Mouse (Mus musculus): ENCODE measurements around the gene Rb1. TPM values are rescaled to one million over a fixed set of nuclear protein-coding genes. Genes with fewer than 3 reads are reported as not detected.

The Rb1 gene
- polyA plus RNA-seq, 1 experiment, result 3.2 TPM

DNA sequence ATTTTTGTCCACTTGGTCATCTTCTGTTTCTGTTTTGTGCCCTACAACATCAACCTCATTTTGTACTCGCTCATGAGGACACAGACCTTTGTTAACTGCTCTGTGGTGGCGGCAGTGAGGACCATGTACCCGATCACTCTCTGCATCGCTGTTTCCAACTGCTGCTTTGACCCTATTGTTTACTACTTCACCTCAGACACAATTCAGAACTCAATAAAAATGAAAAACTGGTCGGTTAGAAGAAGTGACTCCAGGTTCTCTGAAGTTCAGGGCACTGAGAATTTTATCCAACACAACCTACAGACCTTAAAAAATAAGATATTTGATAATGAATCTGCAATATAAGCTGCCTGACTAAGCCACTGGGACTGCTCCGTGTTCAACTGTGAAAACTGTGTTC lies 86.3 kb downstream of the Rb1 start:
- peaks cover 76% of the 10 kb centered on the region for H3K36me3 ChIP-seq (ENCODE audit: control insufficient read depth)
- peak overlapping the region; percentile 53 for H3K4me3 ChIP-seq (replicated peaks)
- TF ChIP-seq GATA1 (IDR thresholded peaks at IDR 0.05; ENCODE audit: low read length) (no peak), TAL1 (IDR thresholded peaks at IDR 0.05; ENCODE audit: low read length) (no peak)
- H3K27me3 ChIP-seq (ENCODE audit: control insufficient read depth), result no peaks in the 10 kb centered on the region
- H3K4me1 ChIP-seq (ENCODE audit: control insufficient read depth), result peaks cover 28% of the 10 kb centered on the region
- no peaks in the 10 kb centered on the region for H3K9me3 ChIP-seq (ENCODE audit: control insufficient read depth, low read length)

DNA sequence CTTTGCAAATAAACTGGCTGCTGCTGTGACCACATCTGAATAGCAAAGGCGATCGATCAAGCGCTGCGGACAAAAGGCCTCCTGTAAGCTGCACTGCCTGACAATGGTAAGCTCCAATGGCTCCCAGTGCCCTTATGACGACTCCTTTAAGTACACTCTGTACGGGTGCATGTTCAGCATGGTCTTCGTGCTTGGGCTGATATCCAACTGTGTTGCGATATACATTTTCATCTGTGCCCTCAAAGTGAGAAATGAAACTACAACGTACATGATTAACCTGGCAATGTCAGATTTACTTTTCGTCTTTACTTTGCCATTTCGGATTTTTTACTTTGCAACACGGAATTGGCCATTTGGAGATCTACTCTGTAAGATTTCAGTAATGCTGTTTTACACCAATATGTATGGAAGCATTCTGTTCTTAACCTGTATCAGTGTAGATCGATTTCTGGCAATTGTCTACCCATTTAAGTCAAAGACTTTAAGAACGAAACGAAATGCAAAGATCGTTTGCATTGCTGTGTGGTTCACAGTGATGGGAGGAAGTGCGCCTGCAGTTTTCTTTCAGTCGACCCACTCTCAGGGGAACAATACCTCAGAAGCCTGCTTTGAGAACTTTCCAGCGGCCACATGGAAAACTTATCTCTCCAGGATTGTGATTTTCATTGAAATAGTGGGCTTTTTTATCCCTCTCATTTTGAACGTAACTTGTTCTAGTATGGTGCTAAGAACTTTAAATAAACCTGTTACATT lies 86.9 kb downstream of the Rb1 start:
- H3K27me3 ChIP-seq (ENCODE audit: control insufficient read depth), result no peaks in the 10 kb centered on the region
- TF ChIP-seq TAL1 (IDR thresholded peaks at IDR 0.05; ENCODE audit: low read length) (no peak), GATA1 (IDR thresholded peaks at IDR 0.05; ENCODE audit: low read length) (no peak)
- H3K4me1 ChIP-seq (ENCODE audit: control insufficient read depth), result peaks cover 31% of the 10 kb centered on the region
- no peaks in the 10 kb centered on the region for H3K9me3 ChIP-seq (ENCODE audit: control insufficient read depth, low read length)
- H3K36me3 ChIP-seq (ENCODE audit: control insufficient read depth), result peaks cover 72% of the 10 kb centered on the region
- H3K4me3 ChIP-seq (replicated peaks), result peak overlapping the region; percentile 53

DNA sequence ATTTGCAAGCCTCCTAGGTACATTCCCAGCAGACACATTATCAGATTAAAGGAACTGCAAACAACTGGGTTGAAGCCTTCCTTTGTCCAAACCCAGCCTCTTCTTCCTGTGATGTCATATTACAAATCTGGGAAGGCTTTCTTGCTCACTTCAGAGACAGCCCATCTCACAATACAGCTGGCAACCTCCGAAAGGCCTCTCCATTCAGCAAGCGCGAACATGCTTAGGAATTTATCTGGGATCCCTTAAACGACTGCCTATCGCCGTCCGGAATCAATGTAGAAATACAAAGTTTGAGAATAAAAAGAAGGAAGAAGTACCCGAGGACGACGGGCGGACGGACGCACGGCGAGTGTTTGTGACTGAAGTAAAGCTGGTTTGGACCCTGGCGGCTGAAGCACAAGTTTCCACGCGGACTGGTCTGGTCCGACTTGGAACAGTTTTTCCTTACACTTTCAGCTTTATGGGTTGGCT lies 87.7 kb downstream of the Rb1 start, which contains the start of gene Lpar6:
TSS of gene Lpar6 (plus strand) at position 48 of the 474 bp plus-strand sequence.
- Histone ChIP-seq H3K4me1 (ENCODE audit: control insufficient read depth) (peaks cover 31% of the 10 kb centered on the region), H3K9me3 (ENCODE audit: control insufficient read depth, low read length) (no peaks in the 10 kb centered on the region), H3K36me3 (ENCODE audit: control insufficient read depth) (peaks cover 65% of the 10 kb centered on the region), H3K27me3 (ENCODE audit: control insufficient read depth) (no peaks in the 10 kb centered on the region), H3K4me3 (replicated peaks) (peak within 1 kb of the TSS; percentile 53)
- TF ChIP-seq GATA1 (IDR thresholded peaks at IDR 0.05; ENCODE audit: low read length), result no peak
- TF ChIP-seq TAL1 (IDR thresholded peaks at IDR 0.05; ENCODE audit: low read length), result no peak

DNA sequence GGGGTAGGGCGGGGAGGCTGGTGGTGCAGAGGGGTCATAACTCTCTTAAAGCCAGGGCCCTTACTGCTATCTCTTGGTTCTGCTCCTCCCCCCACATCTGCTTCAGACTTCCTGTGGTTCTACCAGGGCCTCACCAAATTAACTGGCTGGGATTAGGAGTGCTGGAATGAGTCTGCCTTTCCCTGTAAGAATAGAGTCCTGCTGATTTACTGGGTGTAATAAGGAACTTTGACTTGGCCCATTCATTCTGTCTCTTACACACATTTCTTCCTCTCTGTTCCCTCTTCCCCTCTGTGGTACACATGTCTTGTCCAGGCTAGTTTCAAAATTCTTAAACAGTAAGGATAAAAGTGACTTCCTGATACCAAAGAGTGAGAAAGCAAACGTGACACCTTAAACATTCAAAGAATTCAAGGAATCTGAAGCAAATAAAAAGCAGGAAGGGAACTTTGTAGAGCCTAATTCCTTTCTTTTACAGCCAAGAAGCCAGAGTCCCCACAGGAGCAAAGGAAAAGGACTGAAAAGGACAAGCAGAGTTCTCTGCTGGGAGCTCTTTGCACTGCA lies 91.1 kb downstream of the Rb1 start:
- no peak overlapping the region for H3K4me3 ChIP-seq (replicated peaks)
- TF ChIP-seq TAL1 (IDR thresholded peaks at IDR 0.05; ENCODE audit: low read length) (no peak), GATA1 (IDR thresholded peaks at IDR 0.05; ENCODE audit: low read length) (no peak)
- H3K36me3 ChIP-seq (ENCODE audit: control insufficient read depth), result peaks cover 77% of the 10 kb centered on the region
- no peaks in the 10 kb centered on the region for H3K27me3 ChIP-seq (ENCODE audit: control insufficient read depth)
- peaks cover 31% of the 10 kb centered on the region for H3K4me1 ChIP-seq (ENCODE audit: control insufficient read depth)
- no peaks in the 10 kb centered on the region for H3K9me3 ChIP-seq (ENCODE audit: control insufficient read depth, low read length)

DNA sequence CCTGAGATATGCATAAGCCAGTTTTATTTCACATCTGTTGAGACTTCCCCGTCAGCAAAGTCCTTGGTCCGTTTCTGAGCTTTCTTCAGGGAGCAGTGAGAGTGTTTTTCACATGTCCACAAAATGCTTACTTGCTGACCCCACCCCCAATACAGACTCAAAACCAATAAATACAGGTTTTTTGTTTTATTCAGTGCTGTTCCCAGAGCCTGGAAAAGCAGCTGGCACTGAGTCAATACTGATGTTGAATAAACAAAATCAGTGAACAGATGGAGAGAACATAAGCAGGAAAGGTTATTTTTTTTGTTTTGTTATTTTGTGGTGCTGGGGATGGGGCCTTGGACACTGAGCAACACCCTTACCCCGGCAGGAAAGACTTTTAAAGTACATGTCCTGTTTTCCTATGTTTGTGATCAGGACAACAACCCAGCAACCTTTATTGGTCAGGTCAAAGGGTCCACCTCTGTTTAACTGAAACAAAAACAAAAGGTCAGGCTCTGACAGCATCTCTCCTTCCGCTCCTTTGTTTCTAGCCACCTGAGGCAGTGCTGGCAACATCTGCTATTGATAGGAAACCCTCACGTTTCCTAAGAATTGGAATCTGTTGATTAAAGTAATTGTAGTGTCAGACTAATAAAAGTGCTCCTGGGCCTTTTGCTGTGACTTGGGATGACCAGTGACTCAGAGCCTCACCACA lies 94.2 kb downstream of the Rb1 start:
- Histone ChIP-seq H3K36me3 (ENCODE audit: control insufficient read depth) (peaks cover 67% of the 10 kb centered on the region), H3K4me1 (ENCODE audit: control insufficient read depth) (peaks cover 18% of the 10 kb centered on the region), H3K27me3 (ENCODE audit: control insufficient read depth) (no peaks in the 10 kb centered on the region), H3K4me3 (replicated peaks) (no peak overlapping the region), H3K9me3 (ENCODE audit: control insufficient read depth, low read length) (no peaks in the 10 kb centered on the region)
- TF ChIP-seq GATA1 (IDR thresholded peaks at IDR 0.05; ENCODE audit: low read length), result no peak
- no peak for TF ChIP-seq TAL1 (IDR thresholded peaks at IDR 0.05; ENCODE audit: low read length)

DNA sequence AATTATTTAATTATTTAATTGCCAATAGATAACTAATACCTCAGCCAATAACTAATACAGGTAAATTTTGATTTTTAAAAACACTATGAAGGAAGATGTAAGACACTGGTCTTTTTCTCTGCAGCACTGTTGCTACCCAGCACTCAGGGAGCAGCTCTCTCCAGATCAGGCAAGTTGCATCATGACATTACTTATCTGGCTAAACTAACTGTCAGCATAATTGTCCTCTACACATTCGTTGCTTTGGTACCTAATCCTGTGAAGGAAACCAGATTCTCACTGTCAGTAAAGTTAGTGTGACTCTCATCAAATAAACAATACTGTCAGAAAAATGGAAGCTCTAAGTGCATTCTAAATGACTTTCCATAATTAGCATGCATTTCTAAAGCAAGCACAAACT lies 98.8 kb downstream of the Rb1 start:
- Histone ChIP-seq H3K27me3 (ENCODE audit: control insufficient read depth) (no peaks in the 10 kb centered on the region), H3K4me1 (ENCODE audit: control insufficient read depth) (no peaks in the 10 kb centered on the region), H3K36me3 (ENCODE audit: control insufficient read depth) (peaks cover 66% of the 10 kb centered on the region), H3K4me3 (replicated peaks) (no peak overlapping the region), H3K9me3 (ENCODE audit: control insufficient read depth, low read length) (no peaks in the 10 kb centered on the region)
- TF ChIP-seq TAL1 (IDR thresholded peaks at IDR 0.05; ENCODE audit: low read length), result no peak
- no peak for TF ChIP-seq GATA1 (IDR thresholded peaks at IDR 0.05; ENCODE audit: low read length)

DNA sequence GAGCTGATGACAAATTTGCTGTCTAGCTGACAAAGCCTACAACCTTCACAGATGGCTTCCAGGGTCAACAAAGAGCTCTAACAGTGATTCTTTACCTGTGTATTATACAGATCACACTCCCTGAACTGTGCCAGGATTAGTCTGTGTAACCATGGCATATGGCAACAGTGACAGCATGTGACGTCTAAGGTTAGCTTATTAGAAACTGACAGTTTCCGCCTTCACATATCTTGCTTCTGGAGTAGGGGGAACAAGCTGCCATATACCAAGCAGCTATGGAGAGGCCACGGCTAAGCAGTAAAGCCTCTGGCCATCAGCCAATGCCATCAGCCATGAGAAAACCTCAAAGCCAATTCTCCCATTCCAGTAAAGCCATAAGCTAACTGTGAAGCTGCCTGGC lies 99.3 kb downstream of the Rb1 start:
- no peaks in the 10 kb centered on the region for H3K4me1 ChIP-seq (ENCODE audit: control insufficient read depth)
- no peak overlapping the region for H3K4me3 ChIP-seq (replicated peaks)
- no peaks in the 10 kb centered on the region for H3K9me3 ChIP-seq (ENCODE audit: control insufficient read depth, low read length)
- no peak for TF ChIP-seq TAL1 (IDR thresholded peaks at IDR 0.05; ENCODE audit: low read length)
- no peak for TF ChIP-seq GATA1 (IDR thresholded peaks at IDR 0.05; ENCODE audit: low read length)
- H3K36me3 ChIP-seq (ENCODE audit: control insufficient read depth), result peaks cover 62% of the 10 kb centered on the region
- no peaks in the 10 kb centered on the region for H3K27me3 ChIP-seq (ENCODE audit: control insufficient read depth)

DNA sequence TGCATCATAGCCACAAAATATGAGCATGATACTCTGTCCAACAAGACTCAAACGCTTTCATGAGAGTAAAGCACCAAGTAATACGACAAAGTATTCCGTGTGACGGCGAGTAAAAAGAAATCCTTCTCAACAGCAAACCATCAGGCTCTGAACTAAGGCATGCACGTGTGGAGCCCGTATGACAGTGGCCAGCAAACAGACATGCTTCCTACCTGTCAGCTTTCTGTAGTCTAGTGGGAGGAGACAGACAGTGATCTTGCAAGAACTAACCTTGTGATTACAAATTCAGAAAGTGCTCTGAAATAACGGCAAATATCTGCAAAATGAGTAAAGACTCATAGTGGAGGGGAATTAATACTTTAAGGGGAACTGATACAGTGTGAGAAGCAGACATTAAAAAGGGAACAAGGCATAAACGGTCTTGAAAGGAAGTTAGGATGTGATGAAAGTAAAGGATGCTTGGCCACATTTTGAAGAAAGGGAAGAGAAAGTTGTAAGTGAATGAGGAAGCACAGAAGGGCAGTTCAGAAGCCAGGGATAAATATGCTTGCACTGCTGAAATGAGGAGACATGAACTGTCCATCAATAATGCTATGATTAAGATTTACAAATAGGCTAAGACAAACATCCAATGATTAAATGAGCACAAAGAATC lies 103.2 kb downstream of the Rb1 start:
- Histone ChIP-seq H3K4me3 (replicated peaks) (no peak overlapping the region), H3K27me3 (ENCODE audit: control insufficient read depth) (no peaks in the 10 kb centered on the region), H3K36me3 (ENCODE audit: control insufficient read depth) (peaks cover 44% of the 10 kb centered on the region), H3K4me1 (ENCODE audit: control insufficient read depth) (no peaks in the 10 kb centered on the region), H3K9me3 (ENCODE audit: control insufficient read depth, low read length) (no peaks in the 10 kb centered on the region)
- TF ChIP-seq GATA1 (IDR thresholded peaks at IDR 0.05; ENCODE audit: low read length), result no peak
- TF ChIP-seq TAL1 (IDR thresholded peaks at IDR 0.05; ENCODE audit: low read length), result no peak

DNA sequence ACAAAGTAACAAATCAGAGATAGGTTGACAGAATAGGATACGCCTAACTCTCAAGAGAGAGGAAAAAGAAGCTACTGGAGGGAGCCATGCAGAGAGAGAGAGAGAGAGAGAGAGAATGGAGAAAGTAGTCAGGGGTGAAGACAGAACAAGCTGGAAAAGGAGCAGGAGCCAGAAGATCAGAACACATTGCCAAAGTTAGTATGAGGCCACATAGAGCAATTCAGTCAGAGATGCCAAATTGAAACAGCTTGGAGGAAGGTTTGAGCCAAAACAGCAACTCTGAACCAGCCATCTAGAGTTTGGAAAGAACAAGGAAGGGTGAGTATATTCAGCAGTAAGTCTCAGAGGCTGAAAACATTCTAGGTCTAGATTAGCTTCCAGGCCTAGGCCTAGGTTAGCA lies 108.6 kb downstream of the Rb1 start:
- no peaks in the 10 kb centered on the region for H3K4me1 ChIP-seq (ENCODE audit: control insufficient read depth)

More for the DNA sequence above, 108.6 kb downstream of the Rb1 start:
- no peak for TF ChIP-seq GATA1 (IDR thresholded peaks at IDR 0.05; ENCODE audit: low read length)
- no peak for TF ChIP-seq TAL1 (IDR thresholded peaks at IDR 0.05; ENCODE audit: low read length)
- peaks cover 65% of the 10 kb centered on the region for H3K36me3 ChIP-seq (ENCODE audit: control insufficient read depth)
- H3K9me3 ChIP-seq (ENCODE audit: control insufficient read depth, low read length), result no peaks in the 10 kb centered on the region
- H3K27me3 ChIP-seq (ENCODE audit: control insufficient read depth), result no peaks in the 10 kb centered on the region
- H3K4me3 ChIP-seq (replicated peaks), result no peak overlapping the region
